Mouse (Mus musculus) kidney, postnatal 25 days (tissue): ENCODE data around the gene Polh.
A peak's percentile ranks its signal among the peaks of the same experiment; 100 is the strongest.

Experiments used
- DNase-seq, 2 experiments: peaks; one replicate each; pipeline ENCODE4 v3.0.0; 2021; ENCODE audit warnings: mixed read lengths in 2 of 2

Gene Polh

GRCm38 (mm10) chr17:46167014-46167413 is 35.4 kb downstream of the Polh start:
- DNase-seq, result peak in 1 of 2 experiments; percentile 36

GRCm38 (mm10) chr17:46166270-46166669 is 36.2 kb downstream of the Polh start:
- DNase-seq, result no peak

GRCm38 (mm10) chr17:46165460-46165859 is 37.0 kb downstream of the Polh start:
- no peak for DNase-seq

- no peak for DNase-seq
These were observed 37.7 kb downstream of the Polh start for GRCm38 (mm10) chr17:46164791-46165190.

GRCm38 (mm10) chr17:46164301-46164700 is 38.1 kb downstream of the Polh start:
- DNase-seq, result no peak

GRCm38 (mm10) chr17:46162951-46163421 is 39.5 kb downstream of the Polh start:
- DNase-seq, result peak; percentile 61 to 76

- DNase-seq, result no peak
These were observed 39.9 kb downstream of the Polh start for GRCm38 (mm10) chr17:46162551-46162950.

- DNase-seq, result no peak
These were observed 40.7 kb downstream of the Polh start for GRCm38 (mm10) chr17:46161710-46162109.

GRCm38 (mm10) chr17:46161179-46161578 is 41.3 kb downstream of the Polh start:
- DNase-seq, result peak in 1 of 2 experiments; percentile 14

GRCm38 (mm10) chr17:46160686-46161085 is 41.8 kb downstream of the Polh start, which contains the start of gene Gtpbp2:
Gtpbp2 (plus strand) TSS chr17:46161032.
- peak; percentile 97 to 99 for DNase-seq

- peak; percentile 96 to 98 for DNase-seq
These were observed 42.3 kb downstream of the Polh start for GRCm38 (mm10) chr17:46160090-46160662.

GRCm38 (mm10) chr17:46159236-46159635 is 43.2 kb downstream of the Polh start:
- no peak for DNase-seq

GRCm38 (mm10) chr17:46157131-46157530 is 45.3 kb downstream of the Polh start:
- no peak for DNase-seq

- DNase-seq, result no peak
These were observed 45.8 kb downstream of the Polh start for GRCm38 (mm10) chr17:46156680-46157079.

- DNase-seq, result no peak
These were observed 48.1 kb downstream of the Polh start for GRCm38 (mm10) chr17:46154336-46154735.

GRCm38 (mm10) chr17:46152847-46153782 is 49.3 kb downstream of the Polh start, which contains the start of gene Mad2l1bp:
Mad2l1bp (minus strand) TSS chr17:46153553.
- DNase-seq, result peak; percentile 94 to 97

- peak; percentile 90 to 93 for DNase-seq
These were observed 58.6 kb downstream of the Polh start, which contains the start of gene Rsph9 for GRCm38 (mm10) chr17:46143578-46144423. Rsph9 (minus strand) TSS chr17:46144216.

- DNase-seq, result no peak
These were observed 62.6 kb downstream of the Polh start for GRCm38 (mm10) chr17:46139872-46140271.

- no peak for DNase-seq
These were observed 63.7 kb downstream of the Polh start for GRCm38 (mm10) chr17:46138563-46139236.

- no peak for DNase-seq
These were observed 69.6 kb downstream of the Polh start for GRCm38 (mm10) chr17:46132862-46133261.

GRCm38 (mm10) chr17:46132058-46132718 is 70.3 kb downstream of the Polh start:
- DNase-seq, result peak; percentile 83 to 88
